In the genomic region with DNA sequence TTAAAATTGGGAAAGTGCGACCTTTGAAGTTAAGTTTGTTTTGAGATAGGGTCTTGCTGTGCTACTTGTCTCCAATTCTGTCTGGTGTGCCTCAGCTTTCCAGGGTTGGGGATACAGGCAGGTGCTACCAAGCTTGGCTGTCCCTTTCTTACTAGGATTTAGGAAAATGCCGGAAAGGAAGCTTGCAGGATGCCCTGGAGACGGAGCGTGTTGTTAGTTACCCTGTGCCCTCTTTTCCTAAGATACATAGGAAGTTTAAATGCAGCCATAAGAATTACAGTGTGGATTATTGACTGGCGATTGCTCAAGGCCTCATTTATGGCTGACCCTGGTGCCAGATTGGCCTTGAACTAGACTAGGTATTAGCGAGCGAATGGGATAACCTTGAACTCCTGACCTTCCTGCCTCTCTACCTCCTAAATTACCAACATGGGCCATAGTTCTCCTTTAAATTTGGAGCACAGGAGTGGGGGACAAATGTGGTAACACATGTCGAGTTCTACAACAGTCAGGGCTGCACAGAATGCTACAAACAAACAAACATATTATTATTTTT, we compare ENCODE assay signal across 16 mouse cellular contexts. TPM values are rescaled to one million over a fixed set of nuclear protein-coding genes. Genes with fewer than 3 reads are reported as not detected.
DNase-seq lines count a peak whose midpoint lies in the region; ATAC-seq lines count a peak whose summit lies in the region.
"Had no signal": no experiment of that assay in that cellular context is flagged by ENCODE, and none has a peak within 500 bp of the region (broad histone marks: within the 10 kb centered on the region; RNA-seq: fewer than 3 reads in every experiment).

No protein-coding gene starts in this region.

- H3K4me2 ChIP-seq in lung, embryonic 15.5 days, result 0 out of 2 replicates have a peak overlapping the region, but pooled peaks have one; percentile 7
- 0 out of 2 replicates have a peak overlapping the region, but pooled peaks have one; percentile 13 for H3K4me2 ChIP-seq in embryonic facial prominence, embryonic 15.5 days (replicated peaks)
- H3K4me2 ChIP-seq: forebrain, embryonic 12.5 days had no signal

- 80% methylated on average over 8 of the region's 8 CpGs for WGBS in lung, embryonic 15.5 days
- WGBS in embryonic facial prominence, embryonic 15.5 days, result 76% methylated on average over 8 of the region's 8 CpGs
- 5% methylated on average over 8 of the region's 8 CpGs for WGBS in macrophage (ENCODE audit: missing documents)

- peak; percentile 88 for DNase-seq in heart, adult 11 months
- DNase-seq in heart, postnatal 36 days, result no peak
- no peak for DNase-seq in lung, postnatal 10 days
- DNase-seq in right cerebral cortex, postnatal 14 days, result no peak
- no peak for DNase-seq in adrenal gland, adult 18-20 months (ENCODE audit: low spot score in 2 of 2)
- DNase-seq: adrenal gland, postnatal 10 days; gastrocnemius, postnatal 14 days; heart, postnatal 4 days; kidney, adult 11 months; spleen, adult 18-20 months; thymus, postnatal 4 days had no signal

- H3K4me1 ChIP-seq in lung, embryonic 15.5 days, result peaks cover 25% of the 10 kb centered on the region; the same call in 1 of the 2 replicates
- H3K4me1 ChIP-seq in embryonic facial prominence, embryonic 15.5 days, result peaks cover 12% of the 10 kb centered on the region
- H3K4me1 ChIP-seq: forebrain, embryonic 12.5 days had no signal

- no peaks in the 10 kb centered on the region for H3K9me3 ChIP-seq in lung, embryonic 15.5 days
- H3K9me3 ChIP-seq in embryonic facial prominence, embryonic 15.5 days (replicated peaks), result no peaks in the 10 kb centered on the region
- H3K9me3 ChIP-seq: forebrain, embryonic 12.5 days had no signal

- intact Hi-C loops in heart, postnatal 36 days (cut with DNase I), result loop anchor here (5.0 kb wide), 1 partner anchor 35 kb away; a partner anchor contains a TSS

- no peaks in the 10 kb centered on the region for H3K36me3 ChIP-seq in lung, embryonic 15.5 days
- no peaks in the 10 kb centered on the region for H3K36me3 ChIP-seq in embryonic facial prominence, embryonic 15.5 days
- H3K36me3 ChIP-seq in macrophage (ENCODE audit: inconsistent target), result no peaks in the 10 kb centered on the region
- H3K36me3 ChIP-seq: forebrain, embryonic 12.5 days had no signal

- H3K4me3 ChIP-seq in lung, embryonic 15.5 days, result no peak overlapping the region
- H3K4me3 ChIP-seq in embryonic facial prominence, embryonic 15.5 days (replicated peaks), result no peak overlapping the region
- peak overlapping the region; percentile 82 for H3K4me3 ChIP-seq in macrophage (ENCODE audit: inconsistent target)
- H3K4me3 ChIP-seq: forebrain, embryonic 12.5 days; myocyte had no signal

- H3K79me2 ChIP-seq in macrophage (ENCODE audit: inconsistent target), result peaks cover 100% of the 10 kb centered on the region

- no peak overlapping the region for H3K27ac ChIP-seq in lung, embryonic 15.5 days
- no peak overlapping the region for H3K27ac ChIP-seq in embryonic facial prominence, embryonic 15.5 days (replicated peaks)
- H3K27ac ChIP-seq in macrophage, result peak overlapping the region; percentile 98
- H3K27ac ChIP-seq: forebrain, embryonic 12.5 days had no signal

- ATAC-seq in lung, embryonic 15.5 days (ENCODE audit: borderline replicate concordance, extremely low read depth, low FRiP score, low TSS enrichment), result no peak
- ATAC-seq in embryonic facial prominence, embryonic 15.5 days (ENCODE audit: insufficient number of reproducible peaks, low FRiP score, low TSS enrichment, low read depth), result no peak

- H3K9ac ChIP-seq in lung, embryonic 15.5 days, result no peak overlapping the region
- H3K9ac ChIP-seq in embryonic facial prominence, embryonic 15.5 days, result no peak overlapping the region
- H3K9ac ChIP-seq: forebrain, embryonic 12.5 days had no signal

- H3K27me3 ChIP-seq in lung, embryonic 15.5 days, result no peaks in the 10 kb centered on the region
- H3K27me3 ChIP-seq in embryonic facial prominence, embryonic 15.5 days, result no peaks in the 10 kb centered on the region
- H3K27me3 ChIP-seq: forebrain, embryonic 12.5 days had no signal

RNA-seq across cellular contexts. Expression of a gene that starts 35.9 kb away (rescaled TPM):
- total RNA-seq in heart, postnatal 36 days (2021), result 10 to 100 TPM; 20.7 to 22.0 TPM
- 38.0 and 40.0 TPM in 2 replicates for polyA plus RNA-seq in lung, embryonic 15.5 days (2015; fragmentation: Nextera tagmentation; extraction: Ambion mirVana)
- polyA plus RNA-seq in embryonic facial prominence, embryonic 15.5 days (2015; fragmentation: Nextera tagmentation; extraction: Ambion mirVana), result 44.2 and 45.2 TPM in 2 replicates
- total RNA-seq in macrophage (2018; cell fraction: chromatin; rRNA removed), result 100 to 1,000 TPM in 2 of 26 experiments, 10 to 100 TPM in 24; 40.8 to 103 (median 73.2) TPM
- total RNA-seq in macrophage (2018; cell fraction: cytosol; rRNA removed), result 10 to 100 TPM; 32.3 to 55.0 (median 37.6) TPM
- 10 to 100 TPM; 29.9 to 80.7 (median 44.3) TPM for total RNA-seq in macrophage (2018; cell fraction: nucleus; rRNA removed)
- polyA plus RNA-seq in macrophage (2018), result 29.1 to 84.4 TPM (median 35.1 TPM) in 3 replicates
- total RNA-seq in adrenal gland, adult 18-20 months (2021), result 10 to 100 TPM; 31.6 to 39.4 TPM

RNA-seq across cellular contexts. Expression of a gene that starts 36.3 kb away (rescaled TPM):
- total RNA-seq in heart, postnatal 36 days (2021), result 10 to 100 TPM; 13.8 to 17.4 TPM
- 17.5 and 18.8 TPM in 2 replicates for polyA plus RNA-seq in lung, embryonic 15.5 days (2015; fragmentation: Nextera tagmentation; extraction: Ambion mirVana)
- 16.4 and 18.5 TPM in 2 replicates for polyA plus RNA-seq in embryonic facial prominence, embryonic 15.5 days (2015; fragmentation: Nextera tagmentation; extraction: Ambion mirVana)
- total RNA-seq in macrophage (2018; cell fraction: chromatin; rRNA removed), result 100 to 1,000 TPM in 10 of 26 experiments, 10 to 100 TPM in 16; 47.7 to 153 (median 95.3) TPM
- total RNA-seq in macrophage (2018; cell fraction: cytosol; rRNA removed), result 10 to 100 TPM; 48.3 to 92.7 (median 80.1) TPM
- 100 to 1,000 TPM in 8 of 26 experiments, 10 to 100 TPM in 18; 57.1 to 163 (median 87.9) TPM for total RNA-seq in macrophage (2018; cell fraction: nucleus; rRNA removed)
- polyA plus RNA-seq in macrophage (2018), result 52.2 to 64.9 TPM (median 62.1 TPM) in 3 replicates
- total RNA-seq in adrenal gland, adult 18-20 months (2021), result 10 to 100 TPM; 19.2 to 23.1 TPM
